Mouse (Mus musculus) MEL (cell line): ENCODE measurements around the gene Gm20721.

ENCODE experiments used
- BHLHE40 ChIP-seq: IDR thresholded peaks from 2 replicates; pipeline ENCODE4 v1.6.1; 2012; ENCODE audit warnings: low read depth, mild to moderate bottlenecking, inconsistent platforms, low read length, improper control_type of control experiment, borderline replicate concordance
- CTCF ChIP-seq, 3 experiments: IDR thresholded peaks in 2 of 3; conservative IDR thresholded peaks in 1 of 3; 2 replicates each; pipeline ENCODE4 v1.5.1; 2011 to 2012; ENCODE audit warnings: low read length in 3 of 3, low read depth in 2 of 3, mild to moderate bottlenecking in 2 of 3, improper control_type of control experiment in 1 of 3, inconsistent platforms in 1 of 3, mixed read lengths in 1 of 3, moderate library complexity in 1 of 3; ENCODE audit not compliant: control insufficient read depth in 1 of 3, insufficient read depth in 1 of 3, poor library complexity in 1 of 3, severe bottlenecking in 1 of 3
- E2F4 ChIP-seq: IDR thresholded peaks from 2 replicates; pipeline ENCODE4 v1.6.1; 2011; ENCODE audit warnings: low read depth, low read length, improper control_type of control experiment, borderline replicate concordance
- EP300 ChIP-seq, 2 experiments: IDR thresholded peaks; 2 replicates each; pipeline ENCODE4 v1.6.1; 2011; ENCODE audit warnings: improper control_type of control experiment in 2 of 2, low read length in 2 of 2, low read depth in 1 of 2, mild to moderate bottlenecking in 1 of 2
- HCFC1 ChIP-seq: IDR thresholded peaks from 2 replicates; pipeline ENCODE4 v1.6.1; 2012; ENCODE audit warnings: low read depth, mild to moderate bottlenecking, inconsistent platforms, low read length, improper control_type of control experiment, moderate library complexity
- POLR2A ChIP-seq, 2 experiments: IDR thresholded peaks; 2 replicates each; pipeline ENCODE4 v1.6.1; 2011 to 2012; ENCODE audit warnings: low read length in 2 of 2, mild to moderate bottlenecking in 2 of 2, control low read depth in 1 of 2, improper control_type of control experiment in 1 of 2, low read depth in 1 of 2, moderate library complexity in 1 of 2; ENCODE audit not compliant: control insufficient read depth in 1 of 2, insufficient read depth in 1 of 2, poor library complexity in 1 of 2
- RAD21 ChIP-seq: IDR thresholded peaks from 2 replicates; pipeline ENCODE4 v1.6.1; 2011; ENCODE audit warnings: mild to moderate bottlenecking, low read depth, low read length, improper control_type of control experiment
- ZNF384 ChIP-seq: IDR thresholded peaks from 2 replicates; pipeline ENCODE4 v1.6.1; 2012; ENCODE audit warnings: low read depth, mild to moderate bottlenecking, inconsistent platforms, low read length, improper control_type of control experiment

- no peak for TF ChIP-seq POLR2A (IDR thresholded peaks at IDR 0.05; ENCODE audit: control insufficient read depth in 1 of 2, insufficient read depth in 1 of 2, low read depth in 1 of 2, low read length in 2 of 2, poor library complexity in 1 of 2)
- no peak for TF ChIP-seq CTCF (IDR thresholded peaks at IDR 0.05 in 2 of 3, conservative IDR thresholded peaks at IDR 0.05 in 1 of 3; ENCODE audit: control insufficient read depth in 1 of 3, insufficient read depth in 1 of 3, low read depth in 2 of 3, low read length in 3 of 3, poor library complexity in 1 of 3, severe bottlenecking in 1 of 3)
- no peak for TF ChIP-seq EP300 (IDR thresholded peaks at IDR 0.05; ENCODE audit: low read depth in 1 of 2, low read length in 2 of 2)
- no peak for TF ChIP-seq E2F4
- no peak for TF ChIP-seq ZNF384
- TF ChIP-seq HCFC1: no peak
- no peak for TF ChIP-seq RAD21
- no peak for TF ChIP-seq BHLHE40
Measured at GRCm38 (mm10) chr2:174392554-174392953, 46.0 kb upstream of the Gm20721 start.
